Mouse (Mus musculus): ENCODE measurements around the gene Slc16a5. TPM values are rescaled to one million over a fixed set of nuclear protein-coding genes. Genes with fewer than 3 reads are reported as not detected.

The Slc16a5 gene
- polyA plus RNA-seq, 1 experiment from 2014 or later: 2.5 TPM

GRCm38 (mm10) chr11:115439906-115440595, 22.2 kb upstream of the Slc16a5 start, which contains the start of gene Trim80:
Gene Trim80 (plus strand): TSS chr11:115440545.
- no peak for DNase-seq (ENCODE audit: low spot score)
- Histone ChIP-seq H3K4me1 (replicated peaks; ENCODE audit: control insufficient read depth, insufficient read depth, low read length) (0 out of 2 replicates have a peak, but pooled peaks cover 7% of the 10 kb centered on the region), H3K9me3 (ENCODE audit: control insufficient read depth, low read length) (no peaks in the 10 kb centered on the region), H3K27me3 (replicated peaks; ENCODE audit: control insufficient read depth, insufficient read depth, low read length) (no peaks in the 10 kb centered on the region), H3K4me3 (ENCODE audit: low read depth, low read length) (no peak within 1 kb of the TSS), H3K9ac (ENCODE audit: low read length) (no peak within 1 kb of the TSS), H3K27ac (ENCODE audit: low read depth) (no peak within 1 kb of the TSS), H3K36me3 (ENCODE audit: control insufficient read depth, insufficient read depth, low read length) (no peaks in the 10 kb centered on the region), H3K4me2 (ENCODE audit: low read length) (no peak within 1 kb of the TSS)
- WGBS: 92% methylated on average over 9 of the region's 9 CpGs
- no peak for ATAC-seq (replicated peaks; ENCODE audit: low FRiP score, low TSS enrichment, low read depth)

- 42% methylated on average over 15 of the region's 15 CpGs for WGBS
- 0 out of 2 replicates have a peak, but pooled peaks cover 2% of the 10 kb centered on the region for H3K4me1 ChIP-seq (replicated peaks; ENCODE audit: control insufficient read depth, insufficient read depth, low read length)
- no peaks in the 10 kb centered on the region for H3K36me3 ChIP-seq (ENCODE audit: control insufficient read depth, insufficient read depth, low read length)
- ATAC-seq (replicated peaks; ENCODE audit: low FRiP score, low TSS enrichment, low read depth) (no peak), DNase-seq (ENCODE audit: low spot score) (no peak)
- H3K4me2 ChIP-seq (ENCODE audit: low read length): no peak overlapping the region
- no peak overlapping the region for H3K4me3 ChIP-seq (ENCODE audit: low read depth, low read length)
- H3K27me3 ChIP-seq (replicated peaks; ENCODE audit: control insufficient read depth, insufficient read depth, low read length): no peaks in the 10 kb centered on the region
- H3K27ac ChIP-seq (ENCODE audit: low read depth): no peak overlapping the region
- H3K9me3 ChIP-seq (ENCODE audit: control insufficient read depth, low read length): no peaks in the 10 kb centered on the region
- no peak overlapping the region for H3K9ac ChIP-seq (ENCODE audit: low read length)
Measured at GRCm38 (mm10) chr11:115441417-115441816, 20.9 kb upstream of the Slc16a5 start.

GRCm38 (mm10) chr11:115446906-115447305, 15.4 kb upstream of the Slc16a5 start:
- Histone ChIP-seq H3K9me3 (ENCODE audit: control insufficient read depth, low read length) (no peaks in the 10 kb centered on the region), H3K4me1 (replicated peaks; ENCODE audit: control insufficient read depth, insufficient read depth, low read length) (peaks cover 12% of the 10 kb centered on the region), H3K4me3 (ENCODE audit: low read depth, low read length) (no peak overlapping the region), H3K27me3 (replicated peaks; ENCODE audit: control insufficient read depth, insufficient read depth, low read length) (no peaks in the 10 kb centered on the region), H3K4me2 (ENCODE audit: low read length) (no peak overlapping the region), H3K27ac (ENCODE audit: low read depth) (no peak overlapping the region), H3K36me3 (ENCODE audit: control insufficient read depth, insufficient read depth, low read length) (no peaks in the 10 kb centered on the region), H3K9ac (ENCODE audit: low read length) (no peak overlapping the region)
- DNase-seq (ENCODE audit: low spot score) (peak; percentile 51), ATAC-seq (replicated peaks; ENCODE audit: low FRiP score, low TSS enrichment, low read depth) (no peak)
- WGBS: 41% methylated on average over 3 of the region's 3 CpGs

- ATAC-seq (replicated peaks; ENCODE audit: low FRiP score, low TSS enrichment, low read depth) (no peak), DNase-seq (ENCODE audit: low spot score) (peak; percentile 48)
- Histone ChIP-seq H3K9ac (ENCODE audit: low read length) (no peak overlapping the region), H3K36me3 (ENCODE audit: control insufficient read depth, insufficient read depth, low read length) (no peaks in the 10 kb centered on the region), H3K27ac (ENCODE audit: low read depth) (no peak overlapping the region), H3K4me3 (ENCODE audit: low read depth, low read length) (no peak overlapping the region), H3K4me1 (replicated peaks; ENCODE audit: control insufficient read depth, insufficient read depth, low read length) (peaks cover 12% of the 10 kb centered on the region), H3K4me2 (ENCODE audit: low read length) (no peak overlapping the region), H3K9me3 (ENCODE audit: control insufficient read depth, low read length) (no peaks in the 10 kb centered on the region), H3K27me3 (replicated peaks; ENCODE audit: control insufficient read depth, insufficient read depth, low read length) (no peaks in the 10 kb centered on the region)
- WGBS: 76% methylated on average over 11 of the region's 11 CpGs
Measured at GRCm38 (mm10) chr11:115447321-115447885, 14.9 kb upstream of the Slc16a5 start.

GRCm38 (mm10) chr11:115448075-115448474, 14.2 kb upstream of the Slc16a5 start:
- WGBS: 83% methylated on average over 16 of the region's 16 CpGs
- H3K4me1 ChIP-seq (replicated peaks; ENCODE audit: control insufficient read depth, insufficient read depth, low read length): peaks cover 12% of the 10 kb centered on the region
- ATAC-seq (replicated peaks; ENCODE audit: low FRiP score, low TSS enrichment, low read depth) (no peak), DNase-seq (ENCODE audit: low spot score) (peak; percentile 46)
- no peaks in the 10 kb centered on the region for H3K36me3 ChIP-seq (ENCODE audit: control insufficient read depth, insufficient read depth, low read length)
- no peak overlapping the region for H3K4me2 ChIP-seq (ENCODE audit: low read length)
- H3K9ac ChIP-seq (ENCODE audit: low read length): no peak overlapping the region
- H3K27me3 ChIP-seq (replicated peaks; ENCODE audit: control insufficient read depth, insufficient read depth, low read length): no peaks in the 10 kb centered on the region
- no peak overlapping the region for H3K27ac ChIP-seq (ENCODE audit: low read depth)
- no peak overlapping the region for H3K4me3 ChIP-seq (ENCODE audit: low read depth, low read length)
- H3K9me3 ChIP-seq (ENCODE audit: control insufficient read depth, low read length): no peaks in the 10 kb centered on the region

GRCm38 (mm10) chr11:115448998-115449397, 13.3 kb upstream of the Slc16a5 start:
- Histone ChIP-seq H3K27me3 (replicated peaks; ENCODE audit: control insufficient read depth, insufficient read depth, low read length) (no peaks in the 10 kb centered on the region), H3K4me3 (ENCODE audit: low read depth, low read length) (no peak overlapping the region), H3K4me1 (replicated peaks; ENCODE audit: control insufficient read depth, insufficient read depth, low read length) (peaks cover 12% of the 10 kb centered on the region), H3K4me2 (ENCODE audit: low read length) (no peak overlapping the region), H3K36me3 (ENCODE audit: control insufficient read depth, insufficient read depth, low read length) (no peaks in the 10 kb centered on the region), H3K27ac (ENCODE audit: low read depth) (peak overlapping the region; percentile 17; the same call in 1 of the 2 replicates), H3K9ac (ENCODE audit: low read length) (no peak overlapping the region), H3K9me3 (ENCODE audit: control insufficient read depth, low read length) (no peaks in the 10 kb centered on the region)
- ATAC-seq (replicated peaks; ENCODE audit: low FRiP score, low TSS enrichment, low read depth) (no peak), DNase-seq (ENCODE audit: low spot score) (peak; percentile 49)
- 58% methylated on average over 7 of the region's 7 CpGs for WGBS

GRCm38 (mm10) chr11:115450176-115450575, 12.1 kb upstream of the Slc16a5 start:
- H3K4me2 ChIP-seq (ENCODE audit: low read length): no peak overlapping the region
- no peak overlapping the region for H3K9ac ChIP-seq (ENCODE audit: low read length)
- no peak for DNase-seq (ENCODE audit: low spot score)

GRCm38 (mm10) chr11:115451781-115452241, 10.5 kb upstream of the Slc16a5 start:
- Histone ChIP-seq H3K9me3 (ENCODE audit: control insufficient read depth, low read length) (no peaks in the 10 kb centered on the region), H3K4me3 (ENCODE audit: low read depth, low read length) (no peak overlapping the region), H3K36me3 (ENCODE audit: control insufficient read depth, insufficient read depth, low read length) (no peaks in the 10 kb centered on the region), H3K4me1 (replicated peaks; ENCODE audit: control insufficient read depth, insufficient read depth, low read length) (peaks cover 7% of the 10 kb centered on the region), H3K9ac (ENCODE audit: low read length) (no peak overlapping the region), H3K4me2 (ENCODE audit: low read length) (no peak overlapping the region), H3K27me3 (replicated peaks; ENCODE audit: control insufficient read depth, insufficient read depth, low read length) (no peaks in the 10 kb centered on the region), H3K27ac (ENCODE audit: low read depth) (no peak overlapping the region)
- ATAC-seq (replicated peaks; ENCODE audit: low FRiP score, low TSS enrichment, low read depth) (no peak), DNase-seq (ENCODE audit: low spot score) (no peak)
- WGBS: 83% methylated on average over 8 of the region's 8 CpGs

More at GRCm38 (mm10) chr11:115450176-115450575, 12.1 kb upstream of the Slc16a5 start:
- H3K27me3 ChIP-seq (replicated peaks; ENCODE audit: control insufficient read depth, insufficient read depth, low read length): no peaks in the 10 kb centered on the region
- WGBS: 69% methylated on average over 7 of the region's 7 CpGs
- ATAC-seq (replicated peaks; ENCODE audit: low FRiP score, low TSS enrichment, low read depth): peak; percentile 65
- no peak overlapping the region for H3K4me3 ChIP-seq (ENCODE audit: low read depth, low read length)
- H3K4me1 ChIP-seq (replicated peaks; ENCODE audit: control insufficient read depth, insufficient read depth, low read length): peaks cover 12% of the 10 kb centered on the region
- peak overlapping the region; percentile 45; the same call in 1 of the 2 replicates for H3K27ac ChIP-seq (ENCODE audit: low read depth)
- H3K9me3 ChIP-seq (ENCODE audit: control insufficient read depth, low read length): no peaks in the 10 kb centered on the region
- H3K36me3 ChIP-seq (ENCODE audit: control insufficient read depth, insufficient read depth, low read length): no peaks in the 10 kb centered on the region

Measured in intestine, embryonic 14.5 days (tissue).